Mouse (Mus musculus): ENCODE data around the gene Gm4559.
"Not testable (repeated sequence)": the region's sequence is repeated elsewhere in the genome, so short reads cannot be mapped to it uniquely, and the experiment has no call there.

The Gm4559 gene

GRCm38 (mm10) chr7:142278183-142278582 is 4.0 kb upstream of the Gm4559 start:
- DNase-seq (ENCODE audit: low spot score in 2 of 2): peak; percentile 68 to 84

GRCm38 (mm10) chr7:142258254-142258653 is 15.9 kb downstream of the Gm4559 start, which contains the start of gene Gm2431:
Gene Gm2431 (minus strand): TSS chr7:142258354.
- DNase-seq (ENCODE audit: low spot score in 2 of 2): not testable (repeated sequence)

GRCm38 (mm10) chr7:142255517-142255916 is 18.6 kb downstream of the Gm4559 start:
- DNase-seq (ENCODE audit: low spot score in 2 of 2): peak; percentile 37 to 60

GRCm38 (mm10) chr7:142249824-142250223 is 24.3 kb downstream of the Gm4559 start:
- DNase-seq (ENCODE audit: low spot score in 2 of 2): peak in 1 of 2 experiments; percentile 41

- no peak for DNase-seq (ENCODE audit: low spot score in 2 of 2)
Measured at GRCm38 (mm10) chr7:142240978-142241377, 33.2 kb downstream of the Gm4559 start, which contains the start of gene Gm40460. Gene Gm40460 (minus strand): TSS chr7:142241078.

GRCm38 (mm10) chr7:142231540-142231939 is 42.6 kb downstream of the Gm4559 start:
- DNase-seq (ENCODE audit: low spot score in 2 of 2): no peak

- not testable (repeated sequence) for DNase-seq (ENCODE audit: low spot score in 2 of 2)
Measured at GRCm38 (mm10) chr7:142229871-142230270, 44.3 kb downstream of the Gm4559 start, which contains the start of gene Krtap5-5. Gene Krtap5-5 (minus strand): TSS chr7:142229971.

- no peak for DNase-seq (ENCODE audit: low spot score in 2 of 2)
Measured at GRCm38 (mm10) chr7:142224518-142224917, 49.6 kb downstream of the Gm4559 start.

Measured in right cerebral cortex, postnatal 10 days (tissue).